Mouse (Mus musculus) lung, postnatal 4 days (tissue): ENCODE measurements around the gene Rgs7.

Experiments used
- DNase-seq, 2 experiments: peaks; one replicate each; pipeline ENCODE4 v3.0.0; 2021

The Rgs7 gene

DNA sequence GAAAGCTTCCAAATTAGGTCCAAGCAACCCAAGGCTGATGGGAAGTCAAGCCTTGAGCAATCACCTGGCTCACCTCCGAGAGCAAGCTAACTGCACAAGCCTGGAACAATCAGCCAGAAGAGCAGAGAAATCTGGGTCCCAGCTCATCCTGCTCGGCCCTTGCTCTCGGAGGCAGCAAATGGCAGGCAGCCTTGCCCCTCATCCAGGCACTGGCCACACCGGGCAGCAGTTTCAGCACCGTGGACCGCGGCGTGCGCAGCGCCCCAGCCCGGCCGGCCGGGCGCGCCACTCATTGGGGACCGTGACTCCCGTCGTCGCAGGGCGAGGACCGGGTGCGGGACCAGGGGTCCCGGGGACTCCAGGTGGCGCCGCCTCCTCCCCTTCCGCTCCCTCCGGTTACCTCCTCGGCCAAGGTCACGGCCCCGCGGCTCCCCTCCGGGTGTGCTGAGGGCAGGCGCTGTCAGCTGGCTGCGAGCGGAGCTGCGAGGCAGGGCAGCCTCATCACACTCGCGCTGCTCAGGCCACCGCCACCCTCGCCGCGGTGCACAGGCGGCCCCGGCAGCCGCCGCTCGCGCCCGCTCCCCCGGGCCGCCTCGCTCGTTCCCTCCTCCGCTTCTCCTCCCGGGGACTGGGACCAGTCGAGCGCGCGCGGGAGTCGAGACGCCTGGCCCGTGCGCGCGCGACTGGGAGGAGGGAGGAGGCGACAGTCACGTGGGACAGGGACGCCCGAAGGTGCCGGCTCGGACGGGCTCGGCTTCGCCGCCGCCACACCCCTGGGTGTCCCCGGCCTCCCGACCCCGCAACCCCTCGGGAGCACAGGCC lies at the start of gene Rgs7:
Rgs7 (minus strand) TSS at position 640 of the 822 bp plus-strand sequence.
- peak; percentile 8 to 38 for DNase-seq

DNA sequence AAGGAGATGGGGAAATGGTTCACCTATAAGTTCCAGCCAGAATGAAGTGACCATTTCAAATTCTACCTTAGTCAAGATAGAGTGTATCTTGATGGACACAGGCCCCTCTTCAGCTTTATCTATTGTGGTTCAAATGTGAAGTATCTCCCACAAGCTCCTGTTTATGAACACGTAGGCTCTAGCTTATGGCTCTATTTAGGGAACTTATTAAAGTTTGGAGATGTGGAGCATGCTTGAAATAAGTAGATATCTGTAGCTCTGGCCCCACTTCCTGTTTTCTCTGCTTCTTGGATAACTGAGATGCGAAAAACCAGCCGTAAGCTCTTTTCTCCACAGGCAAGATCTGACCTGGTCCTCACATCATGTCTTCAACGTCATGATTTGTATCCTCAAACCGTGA lies 48.4 kb upstream of the Rgs7 start:
- DNase-seq, result no peak

- DNase-seq, result no peak
Observed at GRCm38 (mm10) chr1:175537321-175537720, 45.0 kb upstream of the Rgs7 start.

DNA sequence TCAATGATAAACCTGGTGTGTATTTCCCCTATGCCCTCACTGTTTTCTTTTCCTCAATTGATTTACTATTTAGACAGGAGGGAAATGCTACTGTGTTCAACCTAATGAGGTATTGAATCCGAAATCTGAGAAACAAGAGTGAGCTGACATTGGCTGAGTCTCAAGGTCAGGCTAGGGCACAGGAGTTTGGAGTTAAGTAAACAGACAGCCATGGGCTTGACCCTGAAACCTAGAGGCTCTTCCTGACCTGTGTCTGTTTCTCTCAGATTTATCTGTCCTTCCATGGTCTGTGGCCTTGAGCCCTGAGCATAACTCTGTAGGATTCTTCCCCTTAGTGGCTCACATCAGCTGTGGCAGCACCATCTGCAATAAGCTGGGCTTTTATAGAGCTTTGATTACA lies 37.6 kb upstream of the Rgs7 start:
- no peak for DNase-seq

DNA sequence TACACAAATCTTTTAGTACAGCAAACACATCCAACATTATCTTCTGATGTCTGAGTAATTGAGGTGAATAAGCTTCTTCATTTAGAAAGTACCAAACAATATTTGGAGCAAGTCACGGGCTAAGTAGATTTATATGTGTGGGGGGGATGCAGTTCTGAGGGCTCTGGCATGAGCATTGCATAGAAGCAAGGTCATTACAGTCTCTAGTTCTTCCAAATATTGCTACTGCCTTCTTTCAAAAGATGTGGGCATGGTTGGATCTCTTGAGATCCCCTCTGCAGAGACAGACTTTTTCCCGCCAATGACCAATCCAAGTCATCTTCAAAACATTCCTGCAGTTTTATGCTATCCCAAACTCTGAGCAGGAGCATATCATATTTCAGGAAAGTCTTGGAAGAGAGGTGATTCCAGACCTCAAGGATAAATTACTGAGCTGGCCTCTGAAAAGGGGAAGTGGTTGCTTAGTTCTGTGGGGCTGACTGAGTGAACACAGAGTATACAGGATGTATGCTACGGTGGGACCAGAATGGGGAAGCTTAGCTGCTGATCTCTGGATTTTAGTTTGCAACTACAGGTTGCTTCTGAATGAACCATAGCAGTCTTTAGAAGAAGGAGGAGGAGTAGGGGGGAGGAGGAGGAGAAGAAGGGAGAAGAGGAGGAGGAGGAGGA lies 32.5 kb upstream of the Rgs7 start:
- DNase-seq, result no peak

- no peak for DNase-seq
Observed at GRCm38 (mm10) chr1:175523572-175523971, 31.3 kb upstream of the Rgs7 start.

- no peak for DNase-seq
Observed at GRCm38 (mm10) chr1:175514543-175514942, 22.2 kb upstream of the Rgs7 start.

DNA sequence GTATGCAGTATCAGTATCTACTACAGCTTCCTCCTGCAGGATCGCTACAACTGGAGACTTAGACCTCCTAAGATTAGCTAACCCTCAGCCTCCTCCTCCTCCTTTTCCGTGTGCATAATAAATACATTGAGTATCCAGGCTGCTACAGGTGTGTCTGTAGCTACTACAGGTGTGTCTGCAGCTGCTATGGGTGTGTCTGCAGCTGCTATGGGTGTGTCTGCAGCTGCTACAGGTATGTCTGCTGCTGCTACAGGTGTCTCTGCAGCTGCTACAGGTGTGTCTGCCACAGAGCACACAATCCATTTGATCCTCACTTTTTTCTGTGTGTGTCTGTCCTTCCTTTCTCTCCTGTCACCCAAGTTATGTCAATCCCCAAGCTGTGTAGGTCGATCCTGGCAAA lies 19.9 kb upstream of the Rgs7 start:
- DNase-seq, result no peak

DNA sequence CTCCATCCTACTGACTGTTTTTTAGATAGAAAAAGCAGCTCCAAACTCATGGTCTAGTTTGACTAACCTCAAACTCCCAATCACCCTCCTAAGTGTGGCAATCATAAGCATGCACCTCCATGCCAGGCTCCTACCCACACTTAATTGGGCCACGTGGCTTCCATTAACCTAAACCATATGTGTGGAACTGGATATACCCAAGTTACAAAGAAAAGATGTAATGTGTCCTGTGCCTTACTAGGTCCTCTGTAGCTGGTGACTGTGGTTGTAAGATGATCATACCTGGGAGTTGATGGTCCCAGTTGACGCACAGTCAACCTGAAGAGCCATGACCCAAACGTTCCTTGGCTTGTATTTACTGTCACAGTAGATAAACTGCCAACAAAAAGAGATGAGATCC lies 17.7 kb upstream of the Rgs7 start:
- DNase-seq, result no peak

GRCm38 (mm10) chr1:175492683-175493043 lies 363 bp upstream of the Rgs7 start:
- DNase-seq, result no peak

- DNase-seq, result no peak
Observed at GRCm38 (mm10) chr1:175491511-175491860, 814 bp downstream of the Rgs7 start.

DNA sequence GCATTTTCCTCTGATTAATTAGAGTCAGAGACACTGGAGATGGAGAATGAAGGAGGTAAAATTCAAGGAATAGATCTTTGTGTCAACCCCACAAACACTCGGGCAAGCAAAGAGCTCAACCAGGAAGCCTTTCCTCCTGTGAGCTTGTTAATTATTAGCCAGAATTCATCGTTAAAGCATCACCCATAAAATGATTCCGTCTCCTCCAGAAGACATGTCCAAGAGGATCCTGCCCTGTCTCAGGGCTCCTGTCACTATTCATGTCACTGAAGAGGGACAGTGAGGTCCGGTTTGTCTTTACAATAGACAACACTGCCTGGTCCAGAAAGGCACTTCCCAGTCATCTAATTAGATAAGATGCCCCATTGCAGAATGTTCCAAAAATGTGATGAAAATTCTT lies 7.2 kb downstream of the Rgs7 start:
- no peak for DNase-seq

DNA sequence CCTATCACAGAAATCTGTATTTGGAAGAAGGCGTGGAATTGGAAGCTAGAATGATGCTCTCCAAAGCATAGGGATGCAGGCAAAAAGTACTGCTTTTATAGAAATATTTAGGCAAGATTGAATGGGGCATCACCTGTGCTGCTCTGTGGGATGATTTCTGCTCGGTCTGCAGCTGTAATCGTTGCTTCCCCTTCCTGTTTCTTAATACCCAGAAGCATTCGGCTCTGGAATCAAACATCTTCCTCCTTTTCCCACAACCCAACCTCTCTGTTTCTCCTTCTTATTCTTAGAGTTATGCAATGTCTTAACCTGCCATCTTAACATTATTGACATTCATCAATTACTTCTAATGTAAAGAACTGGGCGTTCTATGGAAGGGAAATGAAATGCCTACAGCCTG lies 19.2 kb downstream of the Rgs7 start:
- DNase-seq, result no peak

GRCm38 (mm10) chr1:175469087-175469788 lies 23.1 kb downstream of the Rgs7 start:
- no peak for DNase-seq

GRCm38 (mm10) chr1:175464566-175464965 lies 27.7 kb downstream of the Rgs7 start:
- no peak for DNase-seq

DNA sequence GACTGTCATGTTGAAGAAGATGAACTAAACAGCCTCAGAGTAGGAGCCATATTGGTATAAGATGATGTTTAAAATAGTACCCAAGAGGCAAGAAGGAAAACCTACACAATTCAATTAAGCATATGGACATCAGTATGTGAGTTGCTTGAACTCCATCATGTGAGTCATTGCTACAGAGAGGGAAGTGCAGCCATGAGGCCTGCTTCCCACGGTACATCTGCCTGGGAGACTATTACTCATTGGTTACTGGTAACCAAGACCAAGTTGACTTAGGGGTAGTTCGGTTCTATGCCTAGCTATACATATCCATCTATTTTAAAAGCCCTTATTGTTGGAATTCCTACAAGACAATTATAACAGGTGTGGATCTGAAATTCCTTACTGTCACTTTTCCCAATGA lies 29.9 kb downstream of the Rgs7 start:
- no peak for DNase-seq

GRCm38 (mm10) chr1:175454041-175454636 lies 38.2 kb downstream of the Rgs7 start:
- no peak for DNase-seq

GRCm38 (mm10) chr1:175448017-175448416 lies 44.3 kb downstream of the Rgs7 start:
- DNase-seq, result no peak

DNA sequence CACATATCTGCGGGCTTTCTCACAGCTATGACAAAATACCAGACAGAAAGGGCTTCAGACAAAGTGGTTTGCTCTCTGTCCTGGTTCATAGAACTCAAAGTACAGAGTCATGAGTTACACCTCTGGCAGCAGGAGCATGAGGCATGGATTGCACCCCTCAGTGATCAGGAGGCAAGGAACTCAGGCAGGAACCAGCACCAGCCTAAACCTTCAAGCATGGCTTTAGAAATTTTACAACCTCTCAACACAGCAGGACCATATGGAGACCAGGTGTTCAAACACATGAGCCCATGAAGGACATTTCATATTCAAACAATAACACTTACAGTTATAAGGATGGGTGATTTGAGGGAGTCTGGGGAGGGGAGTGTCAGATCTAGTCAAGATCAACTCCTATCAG lies 49.4 kb downstream of the Rgs7 start:
- no peak for DNase-seq

GRCm38 (mm10) chr1:175442025-175442424 lies 50.3 kb downstream of the Rgs7 start:
- DNase-seq, result no peak

DNA sequence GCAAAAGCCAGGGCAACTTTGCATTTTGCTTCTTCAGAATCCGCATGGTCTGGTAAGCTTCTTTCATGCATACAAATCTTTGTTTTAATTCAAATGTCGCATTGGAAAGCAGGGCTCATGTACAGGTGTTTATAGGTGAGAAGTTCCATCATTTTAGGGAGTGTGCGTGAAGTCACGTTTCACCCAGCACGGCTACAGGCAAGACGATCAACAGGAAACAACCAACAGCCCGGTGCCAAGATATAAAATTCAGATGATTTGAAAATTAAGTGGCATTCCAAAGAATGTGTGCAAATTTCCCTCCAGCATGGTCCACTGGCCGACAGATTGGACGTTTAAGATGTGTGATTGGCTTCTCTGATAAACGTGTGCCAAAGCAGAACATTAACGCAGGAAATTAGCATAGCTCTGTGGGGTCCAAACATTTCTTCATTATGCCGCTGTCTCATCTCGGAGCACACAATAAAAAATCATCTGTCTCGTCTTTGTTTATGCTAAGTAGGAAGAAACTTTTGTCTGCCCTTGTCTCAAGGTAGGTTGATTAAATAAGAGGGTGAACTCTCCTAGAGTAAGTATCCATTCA lies 58.6 kb downstream of the Rgs7 start:
- DNase-seq, result no peak

DNA sequence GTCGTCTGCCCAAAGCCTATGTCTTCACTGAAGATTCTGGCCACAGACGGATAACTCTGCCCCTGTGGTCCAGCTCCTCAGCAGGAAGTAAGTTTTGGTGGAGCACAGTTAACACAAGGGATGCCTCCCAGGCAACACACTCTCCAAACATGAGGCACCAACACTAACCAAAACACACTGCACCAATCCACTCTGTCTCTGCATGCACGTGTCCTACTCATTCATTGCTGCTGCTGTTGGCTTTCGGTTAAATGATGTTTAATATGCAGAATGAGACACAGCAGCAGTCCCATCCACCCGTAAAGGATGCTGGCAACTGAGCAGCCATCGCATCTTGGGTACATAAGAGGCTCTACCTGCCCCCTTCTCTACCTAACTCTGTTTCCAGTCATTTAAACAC lies 59.2 kb downstream of the Rgs7 start:
- no peak for DNase-seq

DNA sequence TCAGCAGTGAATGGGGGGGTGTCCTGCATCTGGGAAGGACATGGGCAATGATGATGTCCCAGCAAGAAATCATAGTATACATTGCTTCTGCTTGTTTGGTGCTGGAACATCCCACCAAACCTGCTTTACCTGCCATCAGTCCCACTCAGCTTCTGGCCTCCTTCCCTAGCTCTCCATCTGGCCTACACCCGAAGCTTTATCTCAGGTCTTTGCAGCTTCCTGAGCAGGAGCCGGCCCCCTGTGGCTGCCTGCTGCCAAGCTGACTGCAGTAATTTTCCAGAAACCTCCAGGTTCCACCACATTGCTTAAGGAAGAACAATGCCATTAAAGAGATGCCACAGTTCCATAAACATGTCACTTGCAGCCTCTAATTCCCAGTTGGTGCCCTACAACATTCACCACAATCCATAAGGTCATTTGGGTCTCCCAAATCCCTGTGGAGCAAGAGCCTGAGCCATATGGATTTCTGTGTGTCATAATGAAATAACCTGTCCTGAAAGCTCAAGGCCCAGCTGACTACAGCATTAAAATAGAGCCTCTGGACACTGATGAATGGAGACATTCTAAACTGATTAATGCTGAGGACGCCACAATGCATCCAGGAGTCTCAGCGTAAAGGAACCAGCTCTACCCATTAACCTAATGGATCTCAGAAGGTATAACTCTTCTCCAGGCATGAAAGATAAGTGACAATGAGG lies 60.8 kb downstream of the Rgs7 start:
- no peak for DNase-seq
